Mouse (Mus musculus) liver, adult 2 months (tissue): ENCODE data around the gene Gna13. TPM values are rescaled to one million over a fixed set of nuclear protein-coding genes. Genes with fewer than 3 reads are reported as not detected.

Experiments
- DNase-seq: peaks from one replicate; pipeline ENCODE4 v3.0.0-alpha.2; 2011; ENCODE audit warnings: low read depth, low spot score; ENCODE audit errors: extremely low read depth
- H3K27ac ChIP-seq: fragments of 200-500 bp; replicated peaks from 2 replicates; pipeline ENCODE4 v1.5.1; 2012; ENCODE audit warnings: low read depth, mild to moderate bottlenecking, control low read depth, inconsistent platforms, low read length; ENCODE audit not compliant: insufficient read depth
- H3K27me3 ChIP-seq: fragments of 200-500 bp; 2 replicates; pipeline ENCODE4 v1.6.1; 2012; ENCODE audit warnings: mild to moderate bottlenecking, moderate library complexity, low read length, inconsistent platforms; ENCODE audit not compliant: control insufficient read depth, insufficient read depth
- H3K36me3 ChIP-seq: fragments of 200-500 bp; 2 replicates; pipeline ENCODE4 v1.6.1; 2012; ENCODE audit warnings: low read length, inconsistent platforms; ENCODE audit not compliant: control insufficient read depth, insufficient read depth
- H3K4me1 ChIP-seq: fragments of 200-500 bp; 2 replicates; pipeline ENCODE4 v1.6.1; 2011; ENCODE audit warnings: low read length; ENCODE audit not compliant: control insufficient read depth, insufficient read depth
- H3K4me3 ChIP-seq: fragments of 200-500 bp; 2 replicates; pipeline ENCODE4 v1.5.1; 2011; ENCODE audit warnings: low read depth, mild to moderate bottlenecking, control low read depth, low read length, moderate library complexity; ENCODE audit not compliant: insufficient read depth
- H3K79me2 ChIP-seq: fragments of 200-500 bp; 2 replicates; pipeline ENCODE4 v1.6.1; 2012; ENCODE audit warnings: inconsistent platforms, mild to moderate bottlenecking, low read length, moderate library complexity; ENCODE audit not compliant: control insufficient read depth, insufficient read depth
- H3K9ac ChIP-seq: fragments of 200-500 bp; 2 replicates; pipeline ENCODE4 v1.6.1; 2012; ENCODE audit warnings: low read depth, mild to moderate bottlenecking, control low read depth, inconsistent platforms, low read length
- CTCF ChIP-seq: fragments of 200-500 bp; IDR thresholded peaks from 2 replicates; pipeline ENCODE4 v1.5.1; 2011; ENCODE audit warnings: low read depth, low read length, control low read depth
- POLR2A ChIP-seq: fragments of 200-500 bp; IDR thresholded peaks from 2 replicates; pipeline ENCODE4 v1.6.1; 2011; ENCODE audit warnings: low read length, control low read depth; ENCODE audit not compliant: insufficient read depth; ENCODE audit errors: extremely low read depth
- WGBS: fragments of 180-500 bp; shearing (Covaris S2); methylation state at CpG from one replicate; pipeline ENCODE4 v1.1.7; 2018; 5-methylcytosine and 5-hydroxymethylcytosine counted together
- polyA plus RNA-seq: library from polyadenylated mRNA; depleted of rRNA; stranded (reverse); fragments of >200 nt; gene quantifications from 2 replicates; pipeline ENCODE4 v1.2.3, GENCODE M21; 2012; rRNA removed
- total RNA-seq: library from RNA; depleted of rRNA; stranded (reverse); fragments of >200 nt; gene quantifications from 2 replicates; pipeline ENCODE4 v1.2.3, GENCODE M21; 2014; rRNA removed

The Gna13 gene
- total RNA-seq (18.0 and 23.2 TPM in 2 replicates), polyA plus RNA-seq (10.0 and 13.7 TPM in 2 replicates)

GRCm38 (mm10) chr11:109362463-109363190, at the start of gene Gna13:
Gene Gna13 (plus strand): TSS chr11:109362831.
- TF ChIP-seq CTCF (no peak), POLR2A (peak; percentile 72)
- peaks cover 21% of the 10 kb centered on the region for H3K4me1 ChIP-seq
- H3K36me3 ChIP-seq = peaks cover 2% of the 10 kb centered on the region; the same call in 1 of the 2 replicates
- peaks cover 11% of the 10 kb centered on the region for H3K79me2 ChIP-seq
- H3K4me3 ChIP-seq = peak within 1 kb of the TSS; percentile 90
- no peaks in the 10 kb centered on the region for H3K27me3 ChIP-seq
- WGBS = under 1% methylated on average over 60 of the region's 89 CpGs
- H3K9ac ChIP-seq = peak within 1 kb of the TSS; percentile 94
- peak; percentile 66 for DNase-seq
- H3K27ac ChIP-seq = peak within 1 kb of the TSS; percentile 99

GRCm38 (mm10) chr11:109316921-109317320, 45.7 kb upstream of the Gna13 start:
- TF ChIP-seq POLR2A (no peak), CTCF (peak; percentile 62)
- Histone ChIP-seq H3K79me2 (no peaks in the 10 kb centered on the region), H3K27ac (no peak overlapping the region), H3K9ac (no peak overlapping the region), H3K4me1 (no peaks in the 10 kb centered on the region), H3K4me3 (no peak overlapping the region), H3K36me3 (no peaks in the 10 kb centered on the region), H3K27me3 (0 out of 2 replicates have a peak, but pooled peaks cover 2% of the 10 kb centered on the region)
- DNase-seq = peak; percentile 12
- WGBS = 43% methylated on average over 4 of the region's 4 CpGs

GRCm38 (mm10) chr11:109319471-109319870, 43.2 kb upstream of the Gna13 start:
- Histone ChIP-seq H3K4me3 (no peak overlapping the region), H3K27me3 (0 out of 2 replicates have a peak, but pooled peaks cover 2% of the 10 kb centered on the region), H3K79me2 (no peaks in the 10 kb centered on the region), H3K9ac (no peak overlapping the region), H3K4me1 (no peaks in the 10 kb centered on the region), H3K36me3 (no peaks in the 10 kb centered on the region), H3K27ac (no peak overlapping the region)
- TF ChIP-seq CTCF (no peak), POLR2A (no peak)
- 88% methylated on average over 4 of the region's 4 CpGs for WGBS
- DNase-seq = no peak

GRCm38 (mm10) chr11:109319946-109320345, 42.7 kb upstream of the Gna13 start:
- H3K4me3 ChIP-seq = no peak overlapping the region
- H3K27me3 ChIP-seq = 0 out of 2 replicates have a peak, but pooled peaks cover 2% of the 10 kb centered on the region
- 86% methylated on average over 5 of the region's 5 CpGs for WGBS
- no peak overlapping the region for H3K27ac ChIP-seq
- TF ChIP-seq CTCF (no peak), POLR2A (no peak)
- no peaks in the 10 kb centered on the region for H3K79me2 ChIP-seq
- DNase-seq = no peak
- no peak overlapping the region for H3K9ac ChIP-seq
- H3K4me1 ChIP-seq = no peaks in the 10 kb centered on the region
- no peaks in the 10 kb centered on the region for H3K36me3 ChIP-seq

- TF ChIP-seq POLR2A (no peak), CTCF (no peak)
- Histone ChIP-seq H3K4me1 (no peaks in the 10 kb centered on the region), H3K79me2 (no peaks in the 10 kb centered on the region), H3K27me3 (0 out of 2 replicates have a peak, but pooled peaks cover 2% of the 10 kb centered on the region), H3K9ac (no peak overlapping the region), H3K36me3 (no peaks in the 10 kb centered on the region), H3K27ac (no peak overlapping the region), H3K4me3 (no peak overlapping the region)
- no peak for DNase-seq
- WGBS = 80% methylated on average over 8 of the region's 8 CpGs
These were observed 42.2 kb upstream of the Gna13 start for GRCm38 (mm10) chr11:109320361-109320933.
